Mouse (Mus musculus) forebrain, embryonic 13.5 days (tissue): Measurements from ENCODE around the gene Phb2. TPM values are rescaled to one million over a fixed set of nuclear protein-coding genes. Genes with fewer than 3 reads are reported as not detected.

Source experiments
- ATAC-seq: fragments of 200-750 bp; cut with Nextera tagmentation; 2 replicates; pipeline ENCODE4 v1.8.0; 2017
- H3K27ac ChIP-seq: fragments of 300-500 bp; sonication (generic); 2 replicates; pipeline ENCODE4 v1.5.1; 2015; ENCODE audit warnings: inconsistent platforms, mild to moderate bottlenecking, moderate library complexity
- H3K27me3 ChIP-seq: fragments of 300-500 bp; sonication (generic); 2 replicates; pipeline ENCODE4 v1.6.1; 2015; ENCODE audit warnings: mild to moderate bottlenecking, inconsistent platforms
- H3K36me3 ChIP-seq: fragments of 300-500 bp; sonication (generic); 2 replicates; pipeline ENCODE4 v1.6.1; 2015; ENCODE audit warnings: mild to moderate bottlenecking, inconsistent platforms; ENCODE audit not compliant: poor library complexity, severe bottlenecking
- H3K4me1 ChIP-seq: fragments of 300-500 bp; sonication (generic); 2 replicates; pipeline ENCODE4 v1.6.1; 2015; ENCODE audit warnings: inconsistent platforms
- H3K4me2 ChIP-seq: fragments of 300-500 bp; sonication (generic); 2 replicates; pipeline ENCODE4 v1.6.1; 2015; ENCODE audit warnings: inconsistent platforms, mild to moderate bottlenecking, moderate library complexity
- H3K4me3 ChIP-seq: fragments of 300-500 bp; sonication (generic); 2 replicates; pipeline ENCODE4 v1.5.1; 2015; ENCODE audit warnings: mild to moderate bottlenecking, inconsistent platforms
- H3K9ac ChIP-seq: fragments of 300-500 bp; sonication (generic); 2 replicates; pipeline ENCODE4 v1.6.1; 2015; ENCODE audit warnings: mild to moderate bottlenecking, inconsistent platforms
- H3K9me3 ChIP-seq: fragments of 300-500 bp; sonication (generic); replicated peaks from 2 replicates; pipeline ENCODE4 v1.6.1; 2016; ENCODE audit warnings: inconsistent platforms
- WGBS: fragments of 180-500 bp; shearing (Covaris S2); methylation state at CpG from one replicate; pipeline ENCODE4 v1.1.7; 2015; 5-methylcytosine and 5-hydroxymethylcytosine counted together
- polyA plus RNA-seq: library from polyadenylated mRNA; unstranded; fragments of >200 nt; fragmentation: Nextera tagmentation; extraction: Ambion mirVana; gene quantifications from 2 replicates; pipeline ENCODE4 v1.2.1, GENCODE M21; 2015

Phb2 gene
- polyA plus RNA-seq, 1 experiment from 2014 or later, result 289 TPM

- H3K36me3 ChIP-seq, result no peaks in the 10 kb centered on the region
- H3K9me3 ChIP-seq, result no peaks in the 10 kb centered on the region
- no peak overlapping the region for H3K4me3 ChIP-seq
- no peak overlapping the region for H3K4me2 ChIP-seq
- H3K27ac ChIP-seq, result no peak overlapping the region
- no peak for ATAC-seq
- no peaks in the 10 kb centered on the region for H3K27me3 ChIP-seq
- 56% methylated on average over 19 of the region's 19 CpGs for WGBS
- H3K4me1 ChIP-seq, result no peaks in the 10 kb centered on the region
- H3K9ac ChIP-seq, result no peak overlapping the region
These were observed 20.6 kb downstream of the Phb2 start for GRCm38 (mm10) chr6:124732476-124733370.

GRCm38 (mm10) chr6:124734417-124734816 lies 22.3 kb downstream of the Phb2 start:
- 85% methylated on average over 3 of the region's 3 CpGs for WGBS
- peaks cover 13% of the 10 kb centered on the region for H3K4me1 ChIP-seq
- H3K9ac ChIP-seq, result no peak overlapping the region
- no peak for ATAC-seq
- no peaks in the 10 kb centered on the region for H3K27me3 ChIP-seq
- H3K9me3 ChIP-seq, result no peaks in the 10 kb centered on the region
- no peak overlapping the region for H3K4me3 ChIP-seq
- H3K36me3 ChIP-seq, result 0 out of 2 replicates have a peak, but pooled peaks cover 9% of the 10 kb centered on the region
- H3K4me2 ChIP-seq, result no peak overlapping the region
- no peak overlapping the region for H3K27ac ChIP-seq

GRCm38 (mm10) chr6:124737040-124737439 lies 24.9 kb downstream of the Phb2 start:
- WGBS, result 92% methylated on average over 11 of the region's 11 CpGs
- peaks cover 26% of the 10 kb centered on the region for H3K4me1 ChIP-seq
- no peaks in the 10 kb centered on the region for H3K9me3 ChIP-seq
- H3K27me3 ChIP-seq, result no peaks in the 10 kb centered on the region
- ATAC-seq, result no peak
- no peak overlapping the region for H3K4me2 ChIP-seq
- H3K36me3 ChIP-seq, result 0 out of 2 replicates have a peak, but pooled peaks cover 9% of the 10 kb centered on the region
- no peak overlapping the region for H3K27ac ChIP-seq
- no peak overlapping the region for H3K9ac ChIP-seq
- no peak overlapping the region for H3K4me3 ChIP-seq

- peak within 1 kb of the TSS; percentile 100; the same call in 1 of the 2 replicates for H3K27ac ChIP-seq
- 29% methylated on average over 15 of the region's 15 CpGs for WGBS
- 0 out of 2 replicates have a peak within 1 kb of the TSS, but pooled peaks have one; percentile 67 for H3K4me3 ChIP-seq
These were observed 26.4 kb downstream of the Phb2 start, which contains the start of gene Ptpn6 for GRCm38 (mm10) chr6:124738511-124739023. Ptpn6 (minus strand) TSS chr6:124738714.

GRCm38 (mm10) chr6:124739231-124739796 lies 27.2 kb downstream of the Phb2 start:
- Histone ChIP-seq H3K36me3 (peaks cover 29% of the 10 kb centered on the region), H3K4me3 (0 out of 2 replicates have a peak overlapping the region, but pooled peaks have one; percentile 67), H3K27me3 (no peaks in the 10 kb centered on the region), H3K9me3 (no peaks in the 10 kb centered on the region), H3K27ac (peak overlapping the region; percentile 100), H3K4me1 (peaks cover 34% of the 10 kb centered on the region), H3K9ac (peak overlapping the region; percentile 45; the same call in 1 of the 2 replicates), H3K4me2 (peak overlapping the region; percentile 78)
- 87% methylated on average over 10 of the region's 10 CpGs for WGBS
- no peak for ATAC-seq

More at GRCm38 (mm10) chr6:124738511-124739023, 26.4 kb downstream of the Phb2 start, which contains the start of gene Ptpn6:
- H3K4me2 ChIP-seq, result peak within 1 kb of the TSS; percentile 78
- peaks cover 34% of the 10 kb centered on the region for H3K4me1 ChIP-seq
- H3K9ac ChIP-seq, result peak within 1 kb of the TSS; percentile 14; the same call in 1 of the 2 replicates
- H3K36me3 ChIP-seq, result peaks cover 22% of the 10 kb centered on the region
- no peaks in the 10 kb centered on the region for H3K27me3 ChIP-seq
- ATAC-seq, result no peak
- no peaks in the 10 kb centered on the region for H3K9me3 ChIP-seq

GRCm38 (mm10) chr6:124740211-124740887 lies 28.2 kb downstream of the Phb2 start:
- Histone ChIP-seq H3K4me1 (peaks cover 37% of the 10 kb centered on the region), H3K9me3 (no peaks in the 10 kb centered on the region), H3K36me3 (peaks cover 38% of the 10 kb centered on the region), H3K4me2 (peak overlapping the region; percentile 78), H3K9ac (peak overlapping the region; percentile 95), H3K4me3 (peak overlapping the region; percentile 67), H3K27me3 (no peaks in the 10 kb centered on the region), H3K27ac (peak overlapping the region; percentile 100)
- WGBS, result under 1% methylated on average over 28 of the region's 29 CpGs
- peak; percentile 29 for ATAC-seq

- Histone ChIP-seq H3K4me2 (peak within 1 kb of the TSS; percentile 78), H3K9ac (peak within 1 kb of the TSS; percentile 95), H3K27ac (peak within 1 kb of the TSS; percentile 100), H3K4me3 (peak within 1 kb of the TSS; percentile 67), H3K9me3 (no peaks in the 10 kb centered on the region), H3K36me3 (peaks cover 38% of the 10 kb centered on the region), H3K4me1 (peaks cover 41% of the 10 kb centered on the region), H3K27me3 (no peaks in the 10 kb centered on the region)
- ATAC-seq, result peak; percentile 85
- WGBS, result under 1% methylated on average over 41 of the region's 41 CpGs
These were observed 29.0 kb downstream of the Phb2 start, which contains the start of gene Grcc10 for GRCm38 (mm10) chr6:124740888-124741761. Grcc10 (minus strand) TSS chr6:124741374.

GRCm38 (mm10) chr6:124741842-124742241 lies 29.7 kb downstream of the Phb2 start:
- Histone ChIP-seq H3K27me3 (no peaks in the 10 kb centered on the region), H3K9me3 (no peaks in the 10 kb centered on the region), H3K4me3 (peak overlapping the region; percentile 67), H3K36me3 (peaks cover 41% of the 10 kb centered on the region), H3K9ac (peak overlapping the region; percentile 95), H3K4me1 (peaks cover 48% of the 10 kb centered on the region), H3K4me2 (peak overlapping the region; percentile 78), H3K27ac (peak overlapping the region; percentile 100)
- WGBS, result 65% methylated on average over 3 of the region's 3 CpGs
- no peak for ATAC-seq

- H3K9ac ChIP-seq, result no peak overlapping the region
- H3K36me3 ChIP-seq, result peaks cover 52% of the 10 kb centered on the region
- no peaks in the 10 kb centered on the region for H3K27me3 ChIP-seq
- 91% methylated on average over 15 of the region's 15 CpGs for WGBS
- ATAC-seq, result no peak
- H3K4me3 ChIP-seq, result no peak overlapping the region
- no peaks in the 10 kb centered on the region for H3K9me3 ChIP-seq
- H3K4me1 ChIP-seq, result peaks cover 53% of the 10 kb centered on the region
- H3K27ac ChIP-seq, result no peak overlapping the region
- no peak overlapping the region for H3K4me2 ChIP-seq
These were observed 30.8 kb downstream of the Phb2 start for GRCm38 (mm10) chr6:124742839-124743514.

- no peak overlapping the region; the same call in 1 of the 2 replicates for H3K27ac ChIP-seq
- peaks cover 56% of the 10 kb centered on the region for H3K36me3 ChIP-seq
- ATAC-seq, result no peak
- 91% methylated on average over 8 of the region's 8 CpGs for WGBS
- no peak overlapping the region for H3K4me3 ChIP-seq
- no peaks in the 10 kb centered on the region for H3K9me3 ChIP-seq
- no peak overlapping the region for H3K9ac ChIP-seq
- H3K4me2 ChIP-seq, result no peak overlapping the region
- no peaks in the 10 kb centered on the region for H3K27me3 ChIP-seq
- peaks cover 49% of the 10 kb centered on the region for H3K4me1 ChIP-seq
These were observed 31.5 kb downstream of the Phb2 start for GRCm38 (mm10) chr6:124743647-124744046.
